Mouse (Mus musculus): ENCODE measurements around the gene Kndc1. TPM values are rescaled to one million over a fixed set of nuclear protein-coding genes. Genes with fewer than 3 reads are reported as not detected.

Gene Kndc1
- total RNA-seq, 2 experiments from 2014 or later: 0.91 to 1.0 TPM

DNA sequence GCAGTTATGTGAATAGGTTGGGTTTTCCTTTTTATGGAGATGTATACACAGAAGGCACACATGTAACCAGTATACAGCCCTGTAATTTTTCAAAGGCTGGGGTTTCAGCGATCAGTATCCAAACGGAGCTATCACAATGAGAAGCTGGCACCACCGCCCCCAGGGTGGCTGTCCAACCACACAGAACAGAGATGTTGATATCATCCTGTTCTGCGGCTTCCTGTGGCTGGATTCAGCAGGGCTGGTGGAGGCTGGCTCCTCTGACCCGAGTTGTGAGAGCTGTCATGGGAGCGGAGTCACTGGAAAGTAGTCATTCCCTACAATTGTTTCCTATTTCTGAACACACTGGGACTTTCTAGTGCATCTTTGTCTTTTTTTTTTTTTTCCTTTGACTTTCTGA is 10.8 kb downstream of the Kndc1 start:
- no peak for DNase-seq (ENCODE audit: low spot score in 2 of 2)

DNA sequence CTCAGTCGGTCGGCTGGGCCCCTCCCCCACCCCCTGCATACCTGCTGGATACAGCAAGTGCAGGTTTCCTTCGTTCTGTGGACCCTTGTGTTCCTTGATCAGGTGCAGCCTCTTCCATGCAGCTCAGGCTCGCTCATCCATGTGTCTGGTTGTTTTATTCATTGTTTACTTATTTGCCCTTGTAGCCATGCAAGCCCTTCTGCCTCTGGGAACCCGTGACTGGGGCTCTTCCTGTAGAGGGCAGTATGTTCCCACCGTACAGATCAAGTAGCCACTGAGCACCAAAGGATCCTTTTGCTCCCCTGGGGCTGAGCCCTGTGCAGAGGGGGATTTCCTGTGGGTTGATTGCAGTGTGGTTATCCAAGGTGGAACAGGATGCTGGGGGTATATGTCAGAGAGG is 11.2 kb downstream of the Kndc1 start:
- DNase-seq (ENCODE audit: low spot score in 2 of 2): peak in 1 of 2 experiments; percentile 30

DNA sequence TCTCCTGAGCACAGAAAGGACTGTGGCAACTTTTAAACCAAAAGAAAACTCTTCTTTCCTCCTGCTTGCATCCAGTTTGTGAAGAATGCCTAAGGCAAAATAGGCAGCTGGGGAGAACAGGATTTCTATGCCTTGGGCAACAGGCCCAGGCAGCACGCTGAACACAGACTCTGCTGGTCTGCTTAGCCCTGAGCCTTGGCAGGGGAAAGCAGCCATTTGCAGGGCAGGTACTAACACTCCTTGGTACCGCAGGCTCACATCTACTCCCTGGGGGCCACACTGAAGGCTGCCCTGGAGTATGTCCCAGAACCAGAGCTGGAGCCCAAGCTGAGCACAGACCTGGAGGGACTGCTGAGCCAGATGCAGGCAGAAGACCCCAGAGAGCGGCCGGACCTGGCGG is 13.7 kb downstream of the Kndc1 start:
- DNase-seq (ENCODE audit: low spot score in 2 of 2): peak in 1 of 2 experiments; percentile 47

- no peak for DNase-seq (ENCODE audit: low spot score in 2 of 2)
Measured at GRCm38 (mm10) chr7:139909469-139909868, 15.0 kb downstream of the Kndc1 start.

DNA sequence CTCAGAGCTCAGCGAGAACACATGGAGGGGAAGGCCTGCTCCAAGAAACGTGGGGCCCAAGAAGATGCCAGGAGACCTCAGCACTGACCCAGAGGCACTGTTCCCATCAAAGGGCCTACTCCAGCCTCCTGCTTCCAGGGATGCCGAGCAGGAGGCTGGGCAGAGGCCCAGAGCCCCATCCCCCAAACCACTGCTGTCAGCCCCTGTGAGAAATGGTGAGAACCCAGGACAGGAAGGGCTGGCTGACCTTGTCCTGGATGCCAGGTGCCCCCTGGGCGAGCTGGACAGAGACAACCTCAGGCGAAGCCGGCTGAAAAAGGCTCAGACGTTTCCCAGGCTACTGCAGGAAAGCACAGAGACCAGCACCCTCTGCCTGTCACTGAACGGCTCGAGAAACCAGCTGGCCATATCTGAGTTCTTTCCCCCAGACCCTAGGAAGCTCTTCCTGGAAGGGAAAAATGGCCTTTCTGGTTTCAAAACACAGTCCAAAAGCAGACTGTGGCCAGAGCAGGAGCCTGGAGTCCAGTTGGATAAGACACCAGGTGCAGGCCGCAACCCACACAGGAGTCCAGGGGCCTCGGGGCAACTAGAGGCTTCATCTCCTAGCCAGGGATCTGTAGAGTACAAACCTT is 15.8 kb downstream of the Kndc1 start:
- no peak for DNase-seq (ENCODE audit: low spot score in 2 of 2)

DNA sequence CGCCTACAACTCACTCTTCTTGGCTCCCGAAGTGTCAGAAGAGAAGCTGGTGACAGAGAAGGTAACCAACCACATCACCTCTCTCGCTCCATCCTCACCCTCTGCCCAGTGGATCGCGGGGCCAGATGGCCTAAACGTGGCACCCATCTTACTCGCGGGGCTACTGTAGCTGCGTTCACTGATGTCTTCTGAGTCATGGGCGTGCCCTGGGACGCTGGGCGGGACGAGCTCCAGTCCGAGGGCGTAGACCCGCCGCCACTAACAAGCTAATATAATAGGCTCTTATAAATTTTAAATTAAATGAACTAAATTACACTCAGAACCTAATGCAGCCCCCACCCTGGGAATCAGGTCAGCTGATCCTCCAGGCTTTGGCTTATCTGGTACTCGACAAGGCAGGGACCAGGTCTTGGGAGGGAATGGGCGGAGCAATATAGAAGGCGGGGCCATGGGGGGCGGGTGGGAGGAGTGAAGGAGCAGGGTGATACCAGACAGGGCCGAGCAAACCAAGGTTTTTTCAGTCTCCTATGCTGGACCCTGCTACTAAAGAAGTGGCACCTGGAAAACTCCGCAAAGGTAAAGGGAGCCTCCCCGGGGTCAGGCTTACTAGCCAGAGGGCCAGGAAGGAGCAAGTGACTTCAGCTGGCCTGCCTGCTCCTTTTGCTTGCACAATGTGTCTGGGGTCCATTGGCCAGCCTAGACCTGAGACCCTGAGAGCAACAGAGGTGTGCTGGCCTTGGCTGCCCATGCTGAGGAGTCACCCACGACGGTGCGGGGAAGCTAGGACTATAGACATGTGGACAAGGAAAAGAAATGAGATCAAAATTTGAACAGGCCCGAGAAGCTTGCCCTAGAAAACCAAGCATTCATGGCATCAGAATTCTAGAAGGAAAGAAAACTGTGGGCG is 19.9 kb downstream of the Kndc1 start:
- no peak for DNase-seq (ENCODE audit: low spot score in 2 of 2)

GRCm38 (mm10) chr7:139915646-139916257 is 21.3 kb downstream of the Kndc1 start:
- no peak for DNase-seq (ENCODE audit: low spot score in 2 of 2)

- no peak for DNase-seq (ENCODE audit: low spot score in 2 of 2)
Measured at GRCm38 (mm10) chr7:139916345-139916744, 21.8 kb downstream of the Kndc1 start.

GRCm38 (mm10) chr7:139918262-139918661 is 23.8 kb downstream of the Kndc1 start:
- DNase-seq (ENCODE audit: low spot score in 2 of 2): no peak

GRCm38 (mm10) chr7:139930732-139931131 is 36.2 kb downstream of the Kndc1 start:
- peak in 1 of 2 experiments; percentile 34 for DNase-seq (ENCODE audit: low spot score in 2 of 2)

- no peak for DNase-seq (ENCODE audit: low spot score in 2 of 2)
Measured at GRCm38 (mm10) chr7:139936705-139937104, 42.2 kb downstream of the Kndc1 start.

DNA sequence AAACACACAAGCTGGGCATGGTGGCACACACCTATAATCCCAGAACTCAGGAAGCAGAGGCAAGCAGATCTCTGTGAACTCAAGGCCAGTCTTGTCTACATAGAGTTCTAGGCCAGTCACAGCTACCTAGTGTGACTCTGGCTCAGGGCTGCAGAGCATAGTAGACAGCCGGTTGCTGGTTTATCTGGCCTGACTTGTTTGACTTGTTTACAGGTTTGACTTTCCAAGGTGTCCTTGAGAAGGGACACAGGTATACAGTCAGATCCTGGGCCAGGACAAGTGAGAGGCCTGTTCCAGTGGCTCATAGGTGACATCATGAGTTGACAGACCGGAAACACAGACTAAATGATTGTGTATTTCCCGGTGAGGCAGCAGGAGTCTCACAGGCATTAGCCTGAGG is 42.6 kb downstream of the Kndc1 start:
- DNase-seq (ENCODE audit: low spot score in 2 of 2): no peak

GRCm38 (mm10) chr7:139937810-139938209 is 43.3 kb downstream of the Kndc1 start:
- DNase-seq (ENCODE audit: low spot score in 2 of 2): no peak

GRCm38 (mm10) chr7:139940476-139941209 is 46.1 kb downstream of the Kndc1 start:
- DNase-seq (ENCODE audit: low spot score in 2 of 2): peak in 1 of 2 experiments; percentile 25

- peak in 1 of 2 experiments; percentile 30 for DNase-seq (ENCODE audit: low spot score in 2 of 2)
Measured at GRCm38 (mm10) chr7:139943674-139944281, 49.3 kb downstream of the Kndc1 start, which contains the start of gene Utf1. TSS of gene Utf1 (plus strand) at chr7:139943789.

DNA sequence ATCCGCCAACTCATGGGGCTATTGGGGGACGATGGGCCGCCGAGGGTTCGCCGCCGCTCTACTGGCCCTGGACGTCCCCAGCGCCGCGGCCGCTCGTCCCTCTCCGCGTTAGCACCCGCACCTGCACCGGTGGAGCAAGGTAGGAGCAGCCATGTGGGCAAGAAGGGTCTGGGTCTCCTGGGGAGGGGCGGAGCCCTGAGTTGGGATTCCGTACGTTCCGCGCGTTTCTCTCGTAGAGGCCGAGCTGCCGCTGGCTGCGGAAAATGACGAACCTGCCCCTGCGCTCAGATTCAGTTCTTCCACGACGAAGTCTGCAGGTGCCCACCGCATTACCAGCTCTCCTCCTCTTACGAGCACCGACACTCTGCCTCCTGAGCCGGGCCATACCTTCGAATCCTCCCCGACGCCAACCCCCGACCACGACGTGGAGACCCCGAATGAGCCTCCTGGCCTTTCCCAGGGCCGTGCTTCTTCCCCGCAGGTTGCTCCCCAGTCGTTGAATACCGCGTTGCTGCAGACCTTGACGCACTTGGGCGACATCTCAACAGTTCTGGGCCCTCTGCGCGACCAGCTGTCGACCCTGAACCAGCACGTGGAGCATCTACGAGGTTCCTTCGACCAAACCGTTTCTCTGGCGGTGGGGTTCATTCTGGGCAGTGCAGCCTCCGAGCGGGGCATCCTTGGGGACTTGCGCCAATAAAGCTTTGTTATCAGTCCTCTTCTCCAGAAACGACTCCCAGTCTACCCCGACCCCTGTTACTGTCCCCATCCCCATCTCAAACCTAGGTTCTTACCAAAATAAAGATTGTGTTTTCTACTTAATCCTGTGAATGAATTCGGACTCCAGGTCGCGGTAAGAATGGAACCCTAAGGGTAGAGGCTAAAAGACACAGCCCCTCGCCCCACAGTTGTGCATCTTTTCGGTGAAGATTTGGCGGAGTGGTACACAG is 50.1 kb downstream of the Kndc1 start:
- DNase-seq (ENCODE audit: low spot score in 2 of 2): no peak

DNA sequence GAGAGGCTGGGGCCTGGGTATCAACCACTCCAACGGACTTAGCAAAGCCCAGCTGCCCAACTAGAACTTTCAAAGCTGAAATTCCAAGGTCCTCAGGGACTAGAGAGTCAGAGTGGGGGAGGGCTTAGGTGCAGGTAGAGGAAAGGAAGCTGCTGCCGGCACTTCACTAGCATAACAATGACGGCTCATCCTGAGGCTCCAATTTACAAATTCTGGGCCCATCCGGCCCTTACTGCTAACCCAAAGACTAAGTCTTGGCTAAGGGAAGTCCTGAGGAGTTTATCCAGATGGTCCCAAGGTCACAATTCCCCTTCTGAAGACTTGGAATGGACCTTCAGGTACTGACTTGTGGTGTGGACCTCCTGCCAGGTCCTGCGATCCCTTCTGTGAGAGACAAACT is 51.0 kb downstream of the Kndc1 start:
- DNase-seq (ENCODE audit: low spot score in 2 of 2): no peak

DNA sequence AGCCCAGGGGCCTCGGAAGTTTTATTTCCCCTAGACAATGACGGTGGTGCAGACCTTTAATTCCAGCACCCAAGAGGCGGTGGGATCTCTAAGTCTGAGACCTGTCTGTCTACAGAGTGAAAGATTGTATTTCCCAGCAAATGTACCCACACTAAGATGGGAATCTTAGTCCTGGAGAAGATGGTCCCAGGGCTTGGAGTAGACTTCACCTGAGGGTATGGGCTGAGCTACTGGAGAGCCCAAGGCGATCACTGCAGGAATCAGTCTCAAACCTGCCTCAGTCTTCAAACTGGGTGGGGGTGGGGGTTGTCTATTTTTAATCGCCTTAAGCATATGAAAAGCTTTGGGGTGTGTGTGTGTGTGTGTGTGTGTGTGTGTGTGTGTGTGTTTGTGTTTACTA is 51.5 kb downstream of the Kndc1 start:
- no peak for DNase-seq (ENCODE audit: low spot score in 2 of 2)

DNA sequence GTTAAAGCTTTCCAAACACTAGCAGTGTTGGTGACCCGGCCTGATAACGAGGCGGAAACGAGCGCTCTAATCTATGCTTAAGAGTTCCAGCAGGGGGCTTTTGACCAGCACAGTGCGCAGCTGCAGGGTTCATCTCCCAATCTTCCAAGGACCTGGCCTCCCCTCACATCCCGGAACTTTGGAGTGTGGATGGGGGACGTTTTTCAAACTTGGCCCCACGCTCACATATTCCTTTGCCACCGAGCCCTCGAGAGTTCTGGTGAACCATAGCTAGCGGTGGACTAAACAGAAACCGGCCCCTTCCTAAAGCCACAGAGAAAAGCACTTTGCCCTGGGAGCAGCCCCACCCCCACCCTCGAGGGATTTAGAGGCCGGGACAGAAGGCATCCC is 55.4 kb downstream of the Kndc1 start:
- DNase-seq (ENCODE audit: low spot score in 2 of 2): peak in 1 of 2 experiments; percentile 62

All from gastrocnemius, postnatal 4 days (tissue).